Mouse (Mus musculus) frontal cortex, postnatal 36 days (tissue): ENCODE measurements around the gene Ccdc63.

Source experiments
- DNase-seq, 2 experiments: peaks; one replicate each; pipeline ENCODE4 v3.0.0; 2022; ENCODE audit warnings: low spot score in 2 of 2

Gene Ccdc63

DNA sequence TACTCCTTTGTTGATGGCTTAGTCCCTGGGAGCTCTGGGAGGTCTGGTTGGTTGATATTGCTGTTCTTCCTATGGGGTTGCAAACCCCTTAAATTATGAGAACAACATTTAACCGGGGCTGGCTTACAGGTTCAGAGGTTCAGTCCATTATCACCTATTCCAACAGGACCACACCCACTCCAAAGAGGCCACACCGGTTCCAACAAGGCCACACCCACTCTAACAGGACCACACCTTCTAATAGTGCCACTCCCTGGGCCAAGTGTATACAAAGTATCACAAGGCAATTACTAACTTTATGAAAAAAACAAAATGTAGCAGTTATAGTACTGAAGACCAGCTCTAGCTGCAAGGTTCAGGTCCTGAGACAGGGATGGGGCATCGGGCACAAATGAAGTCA, 56.2 kb downstream of the Ccdc63 start:
- no peak for DNase-seq

GRCm38 (mm10) chr5:122083282-122083681, 57.3 kb downstream of the Ccdc63 start:
- DNase-seq, result no peak

DNA sequence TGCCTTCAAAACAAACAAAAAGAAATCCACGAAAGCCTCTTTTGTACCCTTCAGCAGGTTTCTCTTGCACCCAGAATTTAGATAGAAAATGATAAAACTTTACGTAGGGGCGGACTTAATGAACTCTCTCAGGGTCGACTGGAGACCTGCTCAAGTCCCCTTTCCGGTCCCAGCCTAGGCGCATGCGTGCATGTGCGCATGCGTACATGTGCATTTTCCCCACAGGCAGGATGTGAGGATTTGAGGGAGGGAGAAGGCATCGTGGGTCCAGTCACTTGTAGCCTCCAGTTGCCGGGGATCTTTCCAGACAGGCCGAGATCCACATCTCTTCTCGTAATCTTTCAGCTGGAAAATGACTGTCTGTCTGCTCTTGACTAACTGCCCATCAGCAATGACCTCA, 59.2 kb downstream of the Ccdc63 start:
- DNase-seq, result no peak

DNA sequence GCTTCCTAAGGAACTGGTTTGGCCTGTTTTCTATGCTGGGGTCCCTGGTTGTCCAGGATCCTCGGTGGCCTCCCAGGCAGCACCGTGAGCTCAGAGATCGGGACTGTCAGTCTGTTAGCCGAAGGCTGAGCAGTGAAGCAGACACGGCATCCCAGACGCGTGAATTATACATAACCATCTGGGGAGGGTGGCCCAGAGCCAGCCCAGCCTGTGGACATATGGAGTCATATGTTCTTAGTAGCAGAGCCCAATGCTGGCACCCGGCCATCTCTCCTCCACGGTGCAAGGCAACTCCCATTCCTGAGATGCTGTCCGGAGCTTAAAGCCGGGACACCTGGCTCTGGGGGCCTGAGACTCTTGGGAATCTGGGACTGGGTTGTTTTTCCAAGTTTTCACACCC, 59.7 kb downstream of the Ccdc63 start:
- peak; percentile 67 to 90 for DNase-seq

DNA sequence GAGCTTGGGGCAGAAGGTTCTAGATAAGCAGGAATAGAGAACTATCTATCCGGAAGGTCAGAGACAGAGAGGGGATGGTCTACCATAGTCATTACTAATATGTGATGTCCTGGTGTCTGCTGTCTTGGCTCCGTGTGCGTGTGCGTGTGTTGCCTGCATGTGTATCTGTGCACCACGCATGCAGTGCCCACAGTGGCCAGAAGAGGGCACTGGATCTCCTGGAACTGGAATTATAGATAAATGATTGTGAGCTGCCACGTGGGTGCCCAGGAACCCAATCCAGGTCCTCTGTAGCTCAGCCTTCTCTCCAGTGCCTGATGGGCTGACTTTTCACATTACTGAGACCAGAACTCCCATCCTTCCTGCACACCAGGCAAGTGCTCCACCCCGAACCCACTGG, 60.8 kb downstream of the Ccdc63 start:
- no peak for DNase-seq

DNA sequence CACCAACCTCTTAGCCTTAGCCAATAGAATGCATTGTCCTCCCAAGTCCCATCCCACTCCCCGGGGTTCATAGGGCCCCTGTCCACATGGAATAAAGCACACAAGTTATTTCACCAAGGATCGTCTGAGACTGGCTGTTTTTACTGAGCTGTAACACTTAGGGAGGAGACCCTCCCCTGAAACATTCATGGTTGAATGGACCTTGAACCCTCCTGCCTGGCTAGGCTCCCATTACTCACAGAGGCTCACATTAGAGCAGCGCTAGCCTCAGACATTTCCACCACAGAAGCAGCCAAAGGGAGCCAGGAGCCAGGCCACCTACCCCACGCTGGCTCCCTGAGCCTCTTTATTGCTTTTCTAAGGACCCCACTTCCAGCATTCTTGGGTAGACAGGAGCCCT, 63.4 kb downstream of the Ccdc63 start:
- no peak for DNase-seq

DNA sequence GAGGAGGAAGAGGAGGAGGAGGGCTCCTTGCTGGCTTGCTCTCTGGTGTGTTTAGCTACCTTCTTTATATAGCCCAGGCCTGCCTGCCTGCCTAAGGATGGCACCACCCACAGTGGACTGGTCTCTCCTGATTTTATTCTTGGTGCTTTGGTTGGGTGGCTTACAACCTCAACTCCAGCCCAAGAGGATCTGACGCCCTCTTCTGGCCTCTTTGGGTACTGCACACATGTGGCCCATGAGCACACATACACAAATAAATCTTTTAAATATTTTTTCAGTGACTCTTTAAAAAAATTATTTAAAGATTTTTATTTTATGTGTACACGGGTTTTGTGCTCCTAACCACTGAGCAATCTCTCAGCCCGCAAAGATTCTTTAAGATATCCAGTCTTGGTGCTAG, 64.9 kb downstream of the Ccdc63 start:
- no peak for DNase-seq

- DNase-seq, result no peak
These were observed 68.6 kb downstream of the Ccdc63 start for GRCm38 (mm10) chr5:122071997-122072396.

GRCm38 (mm10) chr5:122070963-122071800, 69.4 kb downstream of the Ccdc63 start:
- DNase-seq, result no peak

GRCm38 (mm10) chr5:122068563-122068962, 72.1 kb downstream of the Ccdc63 start:
- peak in 1 of 2 experiments; percentile 51 for DNase-seq

- peak in 1 of 2 experiments; percentile 85 for DNase-seq
These were observed 77.3 kb downstream of the Ccdc63 start for GRCm38 (mm10) chr5:122063204-122063933.

- no peak for DNase-seq
These were observed 78.1 kb downstream of the Ccdc63 start for GRCm38 (mm10) chr5:122062479-122062878.

DNA sequence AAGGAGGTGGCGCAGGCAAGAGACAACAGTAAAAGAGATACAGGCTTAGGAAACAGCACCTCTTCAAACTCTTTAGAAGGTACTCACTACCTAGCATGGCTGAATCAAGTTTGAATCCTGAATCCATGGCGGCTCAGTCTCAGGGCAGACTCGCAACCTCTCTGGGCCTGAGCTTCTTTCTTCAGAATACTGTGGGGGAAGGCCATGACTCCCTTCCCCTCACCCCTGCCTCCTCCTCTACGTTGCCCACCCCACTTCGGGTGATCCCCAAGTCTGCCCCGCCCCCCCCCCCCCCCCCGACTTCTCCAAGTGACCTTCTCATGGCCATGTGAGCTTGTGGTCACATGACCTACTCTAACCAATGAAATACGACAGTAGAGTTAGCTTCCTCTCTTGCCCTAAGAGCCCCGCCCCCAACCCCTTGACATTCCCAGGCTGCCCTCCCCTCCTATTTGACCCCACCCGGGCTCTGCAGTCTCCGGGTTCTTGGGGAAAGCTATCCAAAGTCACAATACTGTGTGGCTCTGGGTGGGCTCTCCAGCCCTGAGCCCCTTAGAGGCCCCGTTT, 79.8 kb downstream of the Ccdc63 start:
- no peak for DNase-seq

DNA sequence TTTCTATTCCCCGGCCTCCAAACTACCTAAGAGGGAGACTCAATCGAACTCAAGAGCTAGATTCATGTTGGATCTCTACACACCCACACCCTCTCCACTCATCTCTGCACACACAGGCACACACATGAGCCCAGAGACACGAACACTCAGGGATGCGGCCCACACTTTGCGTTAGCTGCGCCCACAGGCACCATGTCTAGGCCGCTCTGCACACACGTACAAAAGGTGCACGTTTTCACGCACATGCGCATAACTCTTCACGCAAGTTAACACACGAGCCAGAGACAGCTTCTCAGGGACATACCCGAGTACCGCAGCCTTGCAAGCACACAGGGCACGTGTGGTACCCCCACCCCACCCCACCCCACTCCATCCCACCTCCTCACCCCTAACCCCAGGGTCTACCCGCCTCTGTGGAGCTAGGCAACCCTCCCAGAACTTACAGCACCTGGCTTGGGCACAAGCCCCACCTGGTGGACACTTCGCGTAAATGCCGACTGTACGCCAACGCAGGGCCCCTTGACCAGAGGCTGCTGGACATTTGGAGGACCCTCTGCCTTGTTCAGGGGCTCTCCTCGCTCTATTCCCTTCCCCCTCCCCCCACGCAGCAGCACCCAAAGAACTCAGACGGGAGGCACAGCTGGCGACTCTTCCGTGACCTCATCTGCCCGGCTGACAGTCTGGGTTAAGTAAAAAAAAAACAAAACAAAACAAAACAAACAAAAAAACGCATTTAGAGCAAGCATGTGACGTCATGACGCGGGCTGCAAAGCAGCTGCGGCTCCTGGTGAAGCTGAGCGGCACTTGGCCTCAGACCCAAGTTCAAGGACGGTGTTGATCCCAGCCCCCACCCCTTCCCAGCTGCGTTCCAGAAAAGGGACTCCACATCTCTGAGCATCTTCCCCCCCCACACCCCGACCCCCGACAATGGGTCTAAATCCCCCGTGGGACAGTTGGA, 81.3 kb downstream of the Ccdc63 start:
- DNase-seq, result peak in 1 of 2 experiments; percentile 45
